Mouse (Mus musculus): ENCODE results near the gene Adam19. TPM values are rescaled to one million over a fixed set of nuclear protein-coding genes. Genes with fewer than 3 reads are reported as not detected.

The Adam19 gene
- polyA plus RNA-seq, 1 experiment from 2014 or later: 9.4 TPM

- no peak for ATAC-seq
- 96% methylated on average over 17 of the region's 17 CpGs for WGBS
- H3K9me3 ChIP-seq (ENCODE audit: control insufficient read depth, low read length): no peaks in the 10 kb centered on the region
- H3K36me3 ChIP-seq (ENCODE audit: control insufficient read depth, insufficient read depth, low read length): peaks cover 14% of the 10 kb centered on the region; the same call in 1 of the 2 replicates
- no peak overlapping the region for H3K4me2 ChIP-seq (ENCODE audit: low read length)
- H3K9ac ChIP-seq (ENCODE audit: low read depth, low read length): no peak overlapping the region
- no peaks in the 10 kb centered on the region for H3K4me1 ChIP-seq (ENCODE audit: control insufficient read depth, insufficient read depth, low read depth, low read length)
- H3K27me3 ChIP-seq (replicated peaks; ENCODE audit: control insufficient read depth, insufficient read depth, low read length): no peaks in the 10 kb centered on the region
- no peak overlapping the region for H3K27ac ChIP-seq (ENCODE audit: low read depth, low read length)
- no peak overlapping the region for H3K4me3 ChIP-seq (ENCODE audit: low read length)
Measured at GRCm38 (mm10) chr11:46131022-46131986, 75.5 kb downstream of the Adam19 start.

- no peaks in the 10 kb centered on the region for H3K9me3 ChIP-seq (ENCODE audit: control insufficient read depth, low read length)
- no peak overlapping the region for H3K4me2 ChIP-seq (ENCODE audit: low read length)
- no peaks in the 10 kb centered on the region for H3K27me3 ChIP-seq (replicated peaks; ENCODE audit: control insufficient read depth, insufficient read depth, low read length)
- H3K36me3 ChIP-seq (ENCODE audit: control insufficient read depth, insufficient read depth, low read length): peaks cover 24% of the 10 kb centered on the region
- no peaks in the 10 kb centered on the region for H3K4me1 ChIP-seq (ENCODE audit: control insufficient read depth, insufficient read depth, low read depth, low read length)
- WGBS: 88% methylated on average over 2 of the region's 2 CpGs
- ATAC-seq: no peak
- H3K9ac ChIP-seq (ENCODE audit: low read depth, low read length): no peak overlapping the region
- H3K27ac ChIP-seq (ENCODE audit: low read depth, low read length): no peak overlapping the region
- no peak overlapping the region for H3K4me3 ChIP-seq (ENCODE audit: low read length)
Measured at GRCm38 (mm10) chr11:46134899-46135298, 79.1 kb downstream of the Adam19 start.

GRCm38 (mm10) chr11:46143342-46143741, 87.5 kb downstream of the Adam19 start:
- H3K36me3 ChIP-seq (ENCODE audit: control insufficient read depth, insufficient read depth, low read length): peaks cover 32% of the 10 kb centered on the region
- H3K4me3 ChIP-seq (ENCODE audit: low read length): no peak overlapping the region
- H3K4me1 ChIP-seq (ENCODE audit: control insufficient read depth, insufficient read depth, low read depth, low read length): no peaks in the 10 kb centered on the region
- WGBS: 87% methylated on average over 6 of the region's 6 CpGs
- H3K27me3 ChIP-seq (replicated peaks; ENCODE audit: control insufficient read depth, insufficient read depth, low read length): no peaks in the 10 kb centered on the region
- H3K9me3 ChIP-seq (ENCODE audit: control insufficient read depth, low read length): no peaks in the 10 kb centered on the region
- no peak overlapping the region for H3K27ac ChIP-seq (ENCODE audit: low read depth, low read length)
- H3K9ac ChIP-seq (ENCODE audit: low read depth, low read length): no peak overlapping the region
- H3K4me2 ChIP-seq (ENCODE audit: low read length): no peak overlapping the region
- no peak for ATAC-seq

GRCm38 (mm10) chr11:46145163-46145875, 89.5 kb downstream of the Adam19 start:
- no peak for ATAC-seq
- Histone ChIP-seq H3K27ac (ENCODE audit: low read depth, low read length) (no peak overlapping the region), H3K4me1 (ENCODE audit: control insufficient read depth, insufficient read depth, low read depth, low read length) (no peaks in the 10 kb centered on the region), H3K4me2 (ENCODE audit: low read length) (no peak overlapping the region), H3K36me3 (ENCODE audit: control insufficient read depth, insufficient read depth, low read length) (peaks cover 22% of the 10 kb centered on the region), H3K27me3 (replicated peaks; ENCODE audit: control insufficient read depth, insufficient read depth, low read length) (no peaks in the 10 kb centered on the region), H3K4me3 (ENCODE audit: low read length) (no peak overlapping the region), H3K9me3 (ENCODE audit: control insufficient read depth, low read length) (no peaks in the 10 kb centered on the region), H3K9ac (ENCODE audit: low read depth, low read length) (no peak overlapping the region)
- 90% methylated on average over 11 of the region's 11 CpGs for WGBS

GRCm38 (mm10) chr11:46146619-46147018, 90.8 kb downstream of the Adam19 start:
- no peaks in the 10 kb centered on the region for H3K27me3 ChIP-seq (replicated peaks; ENCODE audit: control insufficient read depth, insufficient read depth, low read length)
- H3K9me3 ChIP-seq (ENCODE audit: control insufficient read depth, low read length): no peaks in the 10 kb centered on the region
- no peak for ATAC-seq
- H3K36me3 ChIP-seq (ENCODE audit: control insufficient read depth, insufficient read depth, low read length): peaks cover 12% of the 10 kb centered on the region; the same call in 1 of the 2 replicates
- H3K4me2 ChIP-seq (ENCODE audit: low read length): no peak overlapping the region
- H3K4me3 ChIP-seq (ENCODE audit: low read length): no peak overlapping the region
- H3K27ac ChIP-seq (ENCODE audit: low read depth, low read length): no peak overlapping the region
- H3K9ac ChIP-seq (ENCODE audit: low read depth, low read length): no peak overlapping the region
- no peaks in the 10 kb centered on the region for H3K4me1 ChIP-seq (ENCODE audit: control insufficient read depth, insufficient read depth, low read depth, low read length)
- WGBS: 87% methylated on average over 5 of the region's 5 CpGs

GRCm38 (mm10) chr11:46156945-46157344, 101.2 kb downstream of the Adam19 start:
- Histone ChIP-seq H3K9me3 (ENCODE audit: control insufficient read depth, low read length) (no peaks in the 10 kb centered on the region), H3K27ac (ENCODE audit: low read depth, low read length) (no peak overlapping the region), H3K4me3 (ENCODE audit: low read length) (no peak overlapping the region), H3K9ac (ENCODE audit: low read depth, low read length) (no peak overlapping the region), H3K4me1 (ENCODE audit: control insufficient read depth, insufficient read depth, low read depth, low read length) (no peaks in the 10 kb centered on the region), H3K36me3 (ENCODE audit: control insufficient read depth, insufficient read depth, low read length) (no peaks in the 10 kb centered on the region), H3K4me2 (ENCODE audit: low read length) (no peak overlapping the region), H3K27me3 (replicated peaks; ENCODE audit: control insufficient read depth, insufficient read depth, low read length) (no peaks in the 10 kb centered on the region)
- ATAC-seq: no peak
- whole genome bisulfite sequencing: 88% methylated on average over 8 of the region's 8 CpGs

GRCm38 (mm10) chr11:46157462-46157861, 101.7 kb downstream of the Adam19 start:
- H3K4me1 ChIP-seq (ENCODE audit: control insufficient read depth, insufficient read depth, low read depth, low read length): no peaks in the 10 kb centered on the region
- H3K27me3 ChIP-seq (replicated peaks; ENCODE audit: control insufficient read depth, insufficient read depth, low read length): no peaks in the 10 kb centered on the region
- H3K27ac ChIP-seq (ENCODE audit: low read depth, low read length): no peak overlapping the region
- H3K4me3 ChIP-seq (ENCODE audit: low read length): no peak overlapping the region
- no peak for ATAC-seq
- H3K9ac ChIP-seq (ENCODE audit: low read depth, low read length): no peak overlapping the region
- no peaks in the 10 kb centered on the region for H3K9me3 ChIP-seq (ENCODE audit: control insufficient read depth, low read length)
- no peaks in the 10 kb centered on the region for H3K36me3 ChIP-seq (ENCODE audit: control insufficient read depth, insufficient read depth, low read length)
- no peak overlapping the region for H3K4me2 ChIP-seq (ENCODE audit: low read length)

- Histone ChIP-seq H3K27ac (ENCODE audit: low read depth, low read length) (no peak within 1 kb of the TSS), H3K9ac (ENCODE audit: low read depth, low read length) (peak within 1 kb of the TSS; percentile 49), H3K36me3 (ENCODE audit: control insufficient read depth, insufficient read depth, low read length) (no peaks in the 10 kb centered on the region), H3K27me3 (replicated peaks; ENCODE audit: control insufficient read depth, insufficient read depth, low read length) (peaks cover 6% of the 10 kb centered on the region; the same call in 1 of the 2 replicates), H3K4me2 (ENCODE audit: low read length) (peak within 1 kb of the TSS; percentile 79), H3K4me1 (ENCODE audit: control insufficient read depth, insufficient read depth, low read depth, low read length) (no peaks in the 10 kb centered on the region; the same call in 1 of the 2 replicates), H3K4me3 (ENCODE audit: low read length) (peak within 1 kb of the TSS; percentile 48), H3K9me3 (ENCODE audit: control insufficient read depth, low read length) (no peaks in the 10 kb centered on the region)
- ATAC-seq: peak; percentile 50; the same call in 1 of the 2 replicates
- 4% methylated on average over 40 of the region's 40 CpGs for WGBS
Measured at GRCm38 (mm10) chr11:46165866-46166585, 110.2 kb downstream of the Adam19 start, which contains the start of gene Nipal4. Nipal4 (minus strand) TSS chr11:46166508.

All from hindbrain, embryonic 16.5 days (tissue).